Mouse (Mus musculus) hindbrain, embryonic 12.5 days (tissue): ENCODE measurements around the gene Slc16a7. TPM values are rescaled to one million over a fixed set of nuclear protein-coding genes. Genes with fewer than 3 reads are reported as not detected.

Experiments
- ATAC-seq: fragments of 200-750 bp; cut with Nextera tagmentation; 2 replicates; pipeline ENCODE4 v1.8.0; 2017; ENCODE audit warnings: moderate TSS enrichment; ENCODE audit not compliant: low FRiP score
- H3K27ac ChIP-seq: fragments of 300-500 bp; sonication (generic); 2 replicates; pipeline ENCODE4 v1.5.1; 2016; ENCODE audit warnings: mild to moderate bottlenecking
- H3K27me3 ChIP-seq: fragments of 300-500 bp; sonication (generic); 2 replicates; pipeline ENCODE4 v1.6.1; 2016; ENCODE audit warnings: mild to moderate bottlenecking
- H3K36me3 ChIP-seq: fragments of 300-500 bp; sonication (generic); 2 replicates; pipeline ENCODE4 v1.6.1; 2016; ENCODE audit warnings: mild to moderate bottlenecking
- H3K4me1 ChIP-seq: fragments of 300-500 bp; sonication (generic); 2 replicates; pipeline ENCODE4 v1.6.1; 2016
- H3K4me2 ChIP-seq: fragments of 300-500 bp; sonication (generic); replicated peaks from 2 replicates; pipeline ENCODE4 v1.6.1; 2016; ENCODE audit warnings: mild to moderate bottlenecking
- H3K4me3 ChIP-seq: fragments of 300-500 bp; sonication (generic); 2 replicates; pipeline ENCODE4 v1.5.1; 2016; ENCODE audit warnings: mild to moderate bottlenecking
- H3K9ac ChIP-seq: fragments of 300-500 bp; sonication (generic); 2 replicates; pipeline ENCODE4 v1.6.1; 2016; ENCODE audit warnings: mild to moderate bottlenecking, moderate library complexity
- H3K9me3 ChIP-seq: fragments of 300-500 bp; sonication (generic); replicated peaks from 2 replicates; pipeline ENCODE4 v1.6.1; 2016; ENCODE audit warnings: mild to moderate bottlenecking
- WGBS: fragments of 180-500 bp; shearing (Covaris S2); methylation state at CpG from one replicate; pipeline ENCODE4 v1.1.7; 2016; 5-methylcytosine and 5-hydroxymethylcytosine counted together
- polyA plus RNA-seq: library from polyadenylated mRNA; unstranded; fragments of >200 nt; fragmentation: Nextera tagmentation; extraction: Ambion mirVana; gene quantifications from 2 replicates; pipeline ENCODE4 v1.2.1, GENCODE M21; 2016

Slc16a7 gene
- polyA plus RNA-seq, 1 experiment from 2014 or later = 5.8 TPM

- WGBS = 83% methylated on average over 14 of the region's 14 CpGs
- H3K4me2 ChIP-seq = no peak overlapping the region
- no peak overlapping the region for H3K9ac ChIP-seq
These were observed 123.8 kb downstream of the Slc16a7 start for GRCm38 (mm10) chr10:125265467-125265866.

GRCm38 (mm10) chr10:125264938-125265337 lies 124.3 kb downstream of the Slc16a7 start:
- Histone ChIP-seq H3K27me3 (no peaks in the 10 kb centered on the region), H3K9me3 (no peaks in the 10 kb centered on the region), H3K36me3 (no peaks in the 10 kb centered on the region), H3K4me1 (no peaks in the 10 kb centered on the region), H3K4me3 (no peak overlapping the region), H3K4me2 (no peak overlapping the region), H3K9ac (no peak overlapping the region), H3K27ac (no peak overlapping the region)
- 66% methylated on average over 4 of the region's 4 CpGs for WGBS
- ATAC-seq = peak; percentile 63; the same call in 1 of the 2 replicates

More at GRCm38 (mm10) chr10:125265467-125265866, 123.8 kb downstream of the Slc16a7 start:
- H3K9me3 ChIP-seq = no peaks in the 10 kb centered on the region
- H3K4me1 ChIP-seq = no peaks in the 10 kb centered on the region
- H3K27ac ChIP-seq = no peak overlapping the region
- H3K36me3 ChIP-seq = no peaks in the 10 kb centered on the region
- ATAC-seq = no peak
- H3K4me3 ChIP-seq = no peak overlapping the region
- H3K27me3 ChIP-seq = no peaks in the 10 kb centered on the region

DNA sequence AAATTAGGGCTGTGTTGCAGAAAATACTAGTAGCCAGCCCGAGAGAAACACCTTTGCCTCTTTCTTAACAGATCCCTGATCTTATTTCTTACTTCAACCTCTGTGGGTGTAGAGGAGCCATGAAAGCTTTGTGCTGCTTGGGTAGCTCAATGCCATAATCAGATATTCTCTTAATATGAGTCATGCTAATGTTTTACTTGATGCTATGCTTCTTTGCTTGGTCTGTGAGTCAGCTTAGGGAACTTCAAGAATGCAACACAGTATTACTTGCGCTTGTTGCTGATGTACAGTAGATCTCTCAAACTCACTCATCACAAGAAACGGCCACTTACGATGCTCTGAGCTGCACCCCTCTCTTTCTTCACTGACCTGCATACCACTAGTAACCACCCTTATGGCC lies 133.4 kb downstream of the Slc16a7 start:
- ATAC-seq = no peak
- H3K27ac ChIP-seq = no peak overlapping the region
- WGBS = 93% methylated on average over 4 of the region's 4 CpGs

DNA sequence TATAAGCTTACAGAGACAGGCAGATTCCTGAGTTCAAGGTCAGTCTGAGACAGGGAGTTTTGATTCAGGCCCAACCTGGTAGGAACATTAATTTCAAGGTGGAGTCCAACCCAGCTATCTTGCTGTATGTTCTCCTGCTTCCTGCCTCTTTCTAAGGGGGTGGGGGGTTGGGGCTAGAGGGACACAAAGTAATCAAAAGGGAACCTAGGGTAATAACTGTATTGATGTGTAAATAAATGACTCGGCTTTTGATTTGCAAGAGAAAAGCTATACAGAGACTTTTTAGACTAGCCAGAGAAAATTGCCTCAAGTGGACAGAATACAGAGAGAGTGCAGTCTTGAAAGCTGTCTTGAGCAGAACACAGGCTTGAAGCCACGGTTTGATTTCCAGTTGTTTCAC lies 174.7 kb downstream of the Slc16a7 start:
- no peaks in the 10 kb centered on the region for H3K9me3 ChIP-seq
- H3K4me2 ChIP-seq = no peak overlapping the region
- H3K4me3 ChIP-seq = no peak overlapping the region
- no peaks in the 10 kb centered on the region for H3K36me3 ChIP-seq
- 69% methylated on average over 2 of the region's 2 CpGs for WGBS
- ATAC-seq = no peak
- no peak overlapping the region for H3K9ac ChIP-seq
- no peak overlapping the region for H3K27ac ChIP-seq
- H3K27me3 ChIP-seq = no peaks in the 10 kb centered on the region
- no peaks in the 10 kb centered on the region for H3K4me1 ChIP-seq

More for the DNA sequence above, 133.4 kb downstream of the Slc16a7 start:
- no peaks in the 10 kb centered on the region for H3K4me1 ChIP-seq
- H3K9ac ChIP-seq = no peak overlapping the region
- H3K4me3 ChIP-seq = no peak overlapping the region
- no peak overlapping the region for H3K4me2 ChIP-seq
- no peaks in the 10 kb centered on the region for H3K27me3 ChIP-seq
- no peaks in the 10 kb centered on the region for H3K9me3 ChIP-seq
- H3K36me3 ChIP-seq = no peaks in the 10 kb centered on the region

GRCm38 (mm10) chr10:125213805-125214204 lies 175.5 kb downstream of the Slc16a7 start:
- Histone ChIP-seq H3K36me3 (no peaks in the 10 kb centered on the region), H3K4me1 (no peaks in the 10 kb centered on the region), H3K4me3 (no peak overlapping the region), H3K9ac (no peak overlapping the region), H3K4me2 (no peak overlapping the region), H3K27ac (no peak overlapping the region), H3K27me3 (no peaks in the 10 kb centered on the region), H3K9me3 (no peaks in the 10 kb centered on the region)
- no peak for ATAC-seq
- WGBS = 91% methylated on average over 3 of the region's 3 CpGs

DNA sequence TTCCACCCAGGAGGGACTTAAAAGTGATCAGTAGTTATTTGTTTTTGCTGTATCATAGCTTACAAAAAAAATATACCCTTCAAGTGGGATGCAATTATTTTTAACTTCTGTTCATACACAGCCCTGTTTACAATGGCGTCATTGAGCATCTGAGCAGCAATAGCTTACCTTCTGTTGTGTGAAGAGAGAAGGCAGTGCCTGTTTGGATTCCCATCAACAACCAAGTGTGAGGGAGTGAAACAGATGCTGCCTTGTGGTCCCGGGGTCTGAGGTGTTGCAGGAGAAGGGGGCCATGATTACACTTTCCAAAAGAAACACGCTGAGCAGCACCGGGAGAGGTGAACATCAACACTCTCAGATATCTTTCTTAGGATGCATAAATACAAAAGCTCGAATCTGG lies 201.7 kb downstream of the Slc16a7 start:
- no peaks in the 10 kb centered on the region for H3K9me3 ChIP-seq
- no peaks in the 10 kb centered on the region for H3K36me3 ChIP-seq
- H3K4me2 ChIP-seq = no peak overlapping the region
- H3K27me3 ChIP-seq = no peaks in the 10 kb centered on the region
- no peak for ATAC-seq
- H3K27ac ChIP-seq = no peak overlapping the region
- 66% methylated on average over 5 of the region's 5 CpGs for WGBS
- H3K9ac ChIP-seq = no peak overlapping the region
- H3K4me1 ChIP-seq = no peaks in the 10 kb centered on the region
- no peak overlapping the region for H3K4me3 ChIP-seq

- H3K4me3 ChIP-seq = no peak overlapping the region
- no peaks in the 10 kb centered on the region for H3K4me1 ChIP-seq
- 85% methylated on average over 4 of the region's 4 CpGs for WGBS
- H3K4me2 ChIP-seq = no peak overlapping the region
- no peaks in the 10 kb centered on the region for H3K9me3 ChIP-seq
- H3K9ac ChIP-seq = no peak overlapping the region
- no peak overlapping the region for H3K27ac ChIP-seq
- H3K27me3 ChIP-seq = no peaks in the 10 kb centered on the region
- no peak for ATAC-seq
- no peaks in the 10 kb centered on the region for H3K36me3 ChIP-seq
These were observed 203.9 kb downstream of the Slc16a7 start for GRCm38 (mm10) chr10:125185387-125185786.

GRCm38 (mm10) chr10:125184146-125184545 lies 205.1 kb downstream of the Slc16a7 start:
- WGBS = 36% methylated on average over 5 of the region's 5 CpGs
- H3K9me3 ChIP-seq = no peaks in the 10 kb centered on the region
- no peaks in the 10 kb centered on the region for H3K4me1 ChIP-seq
- H3K27me3 ChIP-seq = no peaks in the 10 kb centered on the region
- no peaks in the 10 kb centered on the region for H3K36me3 ChIP-seq
- H3K27ac ChIP-seq = no peak overlapping the region
- no peak overlapping the region for H3K9ac ChIP-seq
- no peak overlapping the region for H3K4me3 ChIP-seq
- no peak overlapping the region for H3K4me2 ChIP-seq
- no peak for ATAC-seq

- no peak overlapping the region for H3K9ac ChIP-seq
- H3K4me3 ChIP-seq = no peak overlapping the region
- 92% methylated on average over 3 of the region's 3 CpGs for WGBS
- no peaks in the 10 kb centered on the region for H3K36me3 ChIP-seq
- H3K27ac ChIP-seq = no peak overlapping the region
- no peaks in the 10 kb centered on the region for H3K4me1 ChIP-seq
- H3K4me2 ChIP-seq = no peak overlapping the region
- H3K27me3 ChIP-seq = no peaks in the 10 kb centered on the region
- no peaks in the 10 kb centered on the region for H3K9me3 ChIP-seq
- no peak for ATAC-seq
These were observed 206.7 kb downstream of the Slc16a7 start for GRCm38 (mm10) chr10:125182545-125182944.

DNA sequence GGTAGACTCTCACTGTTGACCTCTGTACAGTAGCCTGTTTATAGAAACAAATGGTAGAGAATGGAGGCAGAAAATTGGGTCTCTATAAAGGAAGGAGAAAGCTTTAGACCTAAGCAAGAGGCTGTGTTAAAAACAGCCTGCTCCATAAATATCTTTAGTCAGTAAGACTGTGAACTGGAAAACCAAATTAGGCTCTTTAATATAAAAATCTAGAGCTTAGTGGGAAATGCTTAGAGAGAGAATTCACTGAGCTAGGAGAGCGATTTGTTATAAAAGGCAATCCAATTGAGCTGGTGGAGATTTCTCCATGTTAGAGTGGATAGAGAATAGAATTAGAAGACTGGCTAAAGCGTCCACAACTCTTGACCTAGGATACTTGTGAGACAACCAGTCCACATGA lies 211.5 kb downstream of the Slc16a7 start:
- ATAC-seq = no peak

GRCm38 (mm10) chr10:125175013-125175650 lies 214.1 kb downstream of the Slc16a7 start:
- Histone ChIP-seq H3K4me1 (no peaks in the 10 kb centered on the region), H3K9ac (no peak overlapping the region), H3K27ac (no peak overlapping the region), H3K27me3 (no peaks in the 10 kb centered on the region), H3K9me3 (no peaks in the 10 kb centered on the region), H3K36me3 (no peaks in the 10 kb centered on the region), H3K4me3 (no peak overlapping the region), H3K4me2 (no peak overlapping the region)
- ATAC-seq = no peak
- WGBS = 45% methylated on average over 5 of the region's 5 CpGs

More for the DNA sequence above, 211.5 kb downstream of the Slc16a7 start:
- Histone ChIP-seq H3K4me3 (no peak overlapping the region), H3K36me3 (no peaks in the 10 kb centered on the region), H3K9ac (no peak overlapping the region), H3K27me3 (no peaks in the 10 kb centered on the region), H3K9me3 (no peaks in the 10 kb centered on the region), H3K4me2 (no peak overlapping the region), H3K4me1 (no peaks in the 10 kb centered on the region), H3K27ac (no peak overlapping the region)
- WGBS = 90% methylated on average over 2 of the region's 2 CpGs

GRCm38 (mm10) chr10:125171625-125172024 lies 217.6 kb downstream of the Slc16a7 start:
- Histone ChIP-seq H3K4me2 (no peak overlapping the region), H3K27me3 (no peaks in the 10 kb centered on the region), H3K36me3 (no peaks in the 10 kb centered on the region), H3K9ac (no peak overlapping the region), H3K27ac (no peak overlapping the region), H3K9me3 (no peaks in the 10 kb centered on the region), H3K4me3 (no peak overlapping the region), H3K4me1 (no peaks in the 10 kb centered on the region)
- ATAC-seq = no peak
- 93% methylated on average over 10 of the region's 10 CpGs for WGBS

- H3K36me3 ChIP-seq = no peaks in the 10 kb centered on the region
- H3K4me1 ChIP-seq = no peaks in the 10 kb centered on the region
- no peak overlapping the region for H3K4me3 ChIP-seq
- no peak overlapping the region for H3K9ac ChIP-seq
- no peak overlapping the region for H3K4me2 ChIP-seq
- no peak for ATAC-seq
- WGBS = 89% methylated on average over 6 of the region's 6 CpGs
- no peak overlapping the region for H3K27ac ChIP-seq
- H3K9me3 ChIP-seq = no peaks in the 10 kb centered on the region
- no peaks in the 10 kb centered on the region for H3K27me3 ChIP-seq
These were observed 218.1 kb downstream of the Slc16a7 start for GRCm38 (mm10) chr10:125171154-125171553.
